Mouse (Mus musculus) mesoderm, embryonic 11.5 days (tissue): ENCODE results near the gene Tenm4.

ENCODE experiments used
- DNase-seq: peaks from one replicate; pipeline ENCODE4 v3.0.0-alpha.2; 2012; ENCODE audit warnings: low read depth, low spot score

Tenm4 gene

DNA sequence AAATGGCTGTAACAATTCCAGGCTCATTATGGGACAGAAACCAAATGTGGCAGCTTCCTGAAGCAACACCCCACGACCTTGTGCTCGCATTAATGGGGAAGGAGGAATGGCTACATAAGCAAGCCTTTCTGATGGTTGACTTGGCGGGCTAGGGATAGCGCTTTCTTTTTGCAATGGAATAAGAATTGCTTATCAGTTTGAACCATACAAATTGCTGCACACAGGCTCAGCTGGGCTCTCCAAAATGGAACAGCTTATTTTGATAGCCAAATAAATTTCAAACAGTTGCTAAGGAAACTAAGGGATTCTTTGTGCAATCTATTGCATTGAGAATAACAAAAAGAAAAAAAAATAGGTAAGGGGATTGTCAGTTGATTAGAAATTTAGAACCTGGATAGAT is 560.9 kb downstream of the Tenm4 start:
- no peak for DNase-seq

DNA sequence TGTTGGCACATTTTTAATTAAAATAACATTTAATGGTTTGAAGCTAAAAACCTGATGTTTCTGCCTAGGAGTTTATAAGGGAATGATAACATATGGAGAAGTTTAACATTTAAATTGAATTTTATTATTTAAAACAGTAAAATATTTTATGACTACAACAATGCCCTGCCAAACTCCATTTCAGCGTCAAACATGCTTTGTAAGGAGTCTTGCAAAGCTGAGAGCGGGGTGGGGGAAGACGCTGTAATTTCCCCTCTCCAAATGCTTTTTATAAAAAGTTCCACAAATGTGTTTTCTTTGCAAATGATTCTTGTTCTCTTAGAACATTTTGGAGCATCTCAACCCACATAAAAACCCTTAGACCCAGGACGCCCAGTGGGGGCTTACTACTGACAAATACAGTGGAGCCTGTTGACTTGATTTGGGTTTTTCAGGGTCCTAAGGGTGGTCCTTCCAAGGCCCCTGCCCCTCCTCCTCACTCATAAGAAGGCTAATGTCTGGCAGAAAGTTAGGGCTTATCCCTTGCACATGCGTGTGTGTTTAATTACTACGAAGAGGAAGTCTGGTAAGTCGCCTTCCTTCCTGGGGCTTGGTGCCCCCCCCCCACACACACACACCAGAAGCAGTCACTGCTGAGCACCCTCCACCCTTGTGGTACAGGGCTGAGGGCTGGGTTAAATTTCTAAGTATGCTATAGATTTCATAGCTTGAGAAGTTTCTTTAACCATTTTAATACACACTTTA is 563.4 kb downstream of the Tenm4 start:
- no peak for DNase-seq

DNA sequence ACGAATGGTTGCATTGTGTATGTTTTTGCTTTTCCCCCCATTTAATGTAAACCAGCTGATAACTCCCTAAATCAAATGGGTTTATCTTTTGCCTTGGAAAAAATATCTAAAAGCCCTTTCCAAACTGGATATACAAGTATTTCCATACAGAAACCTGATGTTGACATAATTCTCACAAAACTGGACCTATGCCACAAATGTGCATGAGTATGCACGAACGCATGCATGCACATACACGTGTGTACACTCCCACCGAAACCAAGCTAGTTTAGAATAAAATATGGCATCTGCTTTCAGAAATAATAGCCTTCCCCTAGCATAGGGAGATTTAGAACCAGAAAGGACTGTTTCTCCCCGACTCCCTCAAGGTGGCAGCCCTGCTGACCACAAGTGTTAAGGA is 569.6 kb downstream of the Tenm4 start:
- DNase-seq: no peak

DNA sequence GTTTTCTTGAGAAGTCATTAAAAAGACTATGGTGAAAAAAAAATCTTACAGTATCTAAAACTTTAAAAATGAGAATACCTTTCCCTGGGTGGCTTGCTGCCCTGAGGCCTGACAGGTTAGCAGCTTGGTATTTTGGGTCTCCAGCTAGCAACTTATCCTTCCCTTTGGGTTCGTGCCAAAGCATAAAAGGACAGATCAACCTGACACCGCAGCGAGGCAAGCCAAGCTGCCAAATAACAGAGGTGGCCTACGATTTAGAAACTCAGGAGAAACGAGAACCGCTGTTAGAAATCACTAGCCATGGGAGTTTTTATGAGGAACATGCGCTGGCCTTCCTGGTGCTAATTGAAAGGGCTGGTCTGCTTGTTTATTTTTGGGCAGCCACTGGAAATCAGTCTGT is 571.2 kb downstream of the Tenm4 start:
- no peak for DNase-seq

DNA sequence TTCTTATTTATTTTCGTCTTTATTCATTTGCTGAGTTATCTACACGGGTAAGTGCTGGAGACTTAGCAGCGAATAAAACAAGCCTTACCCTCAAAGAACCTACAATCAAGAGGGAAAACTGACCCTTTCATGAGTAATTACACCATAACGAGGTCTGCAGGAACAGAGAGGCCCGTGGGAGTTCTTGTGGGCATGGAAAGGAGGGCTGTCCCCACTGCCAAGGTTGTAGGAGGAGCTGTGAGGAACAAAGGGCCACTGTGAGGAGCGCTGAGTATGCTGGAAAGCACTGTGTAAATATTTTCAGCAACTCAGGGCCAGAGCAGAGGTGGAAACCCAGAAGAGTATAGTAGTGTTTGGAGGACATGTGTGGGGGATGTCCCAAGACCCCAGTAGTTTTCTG is 574.9 kb downstream of the Tenm4 start:
- DNase-seq: peak; percentile 79

DNA sequence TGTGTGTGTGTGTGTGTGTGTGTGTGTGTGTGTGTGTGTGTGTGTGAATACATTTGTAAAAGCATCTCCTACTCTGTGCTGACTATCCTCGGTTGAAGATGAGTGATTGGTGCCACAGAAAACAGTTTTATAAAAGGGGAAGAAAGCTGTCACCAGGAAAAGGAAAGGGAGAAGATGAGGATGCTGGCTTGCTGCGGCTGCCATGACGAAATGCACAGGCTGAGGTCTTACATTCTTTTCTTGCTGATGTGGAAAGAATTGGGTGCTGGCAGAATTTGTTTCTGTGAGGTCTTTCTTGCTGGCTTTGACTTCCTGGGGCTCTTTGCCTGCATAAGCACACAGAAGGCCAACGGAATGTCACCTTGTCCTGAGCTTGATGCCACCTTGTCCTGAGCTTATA is 575.7 kb downstream of the Tenm4 start:
- no peak for DNase-seq

DNA sequence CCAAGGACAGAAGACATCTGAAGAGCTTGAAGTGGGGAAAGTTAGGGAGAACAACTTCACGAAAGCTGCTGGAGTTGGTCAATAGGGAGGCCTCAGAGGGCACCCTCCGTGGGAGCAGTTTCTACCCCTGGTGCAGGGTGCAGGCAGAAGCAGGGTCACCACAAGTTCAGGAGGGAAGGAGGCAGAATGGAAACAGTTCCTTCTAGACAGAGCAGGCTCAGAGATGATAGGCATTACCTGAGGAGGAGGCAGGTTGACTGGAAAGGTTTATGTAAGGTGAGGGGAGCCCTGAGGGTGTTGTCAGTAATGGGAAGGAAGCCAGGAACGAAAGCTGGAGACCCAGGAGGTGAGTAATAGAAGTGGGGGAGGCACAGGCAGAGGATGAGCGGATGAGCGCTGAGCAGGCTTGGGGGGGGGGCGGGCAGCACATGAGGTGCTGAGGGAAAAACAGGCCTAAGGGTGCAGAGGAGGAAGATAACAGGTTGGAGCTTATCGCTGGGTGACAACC is 577.5 kb downstream of the Tenm4 start:
- DNase-seq: no peak

DNA sequence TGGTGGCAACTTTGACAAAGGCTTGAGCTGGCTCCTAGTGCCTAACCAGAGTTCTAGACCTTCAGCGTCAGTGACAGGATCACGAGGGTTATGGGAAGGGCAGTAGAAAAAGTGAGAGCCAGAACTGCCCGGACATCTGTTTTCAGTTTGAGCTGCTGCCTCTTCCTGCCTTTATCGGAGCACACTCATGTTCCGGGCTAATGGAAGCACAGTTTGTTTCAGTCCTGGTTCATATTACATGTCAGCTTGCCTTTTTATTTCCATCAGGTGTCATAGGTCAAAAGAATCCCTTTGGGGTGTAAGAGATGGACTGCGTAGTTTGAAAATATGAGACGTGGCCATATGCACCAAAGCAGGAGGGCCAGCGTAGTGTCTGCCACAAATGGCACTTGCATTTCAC is 578.7 kb downstream of the Tenm4 start:
- DNase-seq: peak; percentile 75

DNA sequence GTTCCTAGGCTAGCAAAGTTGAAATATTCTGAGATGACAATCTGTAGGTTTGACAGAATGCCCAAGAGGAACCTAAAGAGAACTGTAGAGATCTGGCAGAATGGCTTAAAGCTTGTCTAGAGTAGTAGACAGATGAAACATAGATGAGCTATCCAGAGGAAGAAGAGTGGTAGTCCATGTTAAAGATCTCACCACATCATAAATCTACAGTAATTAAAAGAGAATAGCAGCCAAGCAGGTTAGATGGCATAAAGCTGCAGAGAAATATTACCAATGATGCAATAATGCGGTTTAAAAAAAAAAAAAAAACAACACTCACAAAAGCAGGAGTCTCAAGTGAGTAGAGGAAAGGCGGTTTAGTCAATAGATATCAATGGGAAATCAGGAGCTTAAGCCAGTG is 580.2 kb downstream of the Tenm4 start:
- DNase-seq: no peak

DNA sequence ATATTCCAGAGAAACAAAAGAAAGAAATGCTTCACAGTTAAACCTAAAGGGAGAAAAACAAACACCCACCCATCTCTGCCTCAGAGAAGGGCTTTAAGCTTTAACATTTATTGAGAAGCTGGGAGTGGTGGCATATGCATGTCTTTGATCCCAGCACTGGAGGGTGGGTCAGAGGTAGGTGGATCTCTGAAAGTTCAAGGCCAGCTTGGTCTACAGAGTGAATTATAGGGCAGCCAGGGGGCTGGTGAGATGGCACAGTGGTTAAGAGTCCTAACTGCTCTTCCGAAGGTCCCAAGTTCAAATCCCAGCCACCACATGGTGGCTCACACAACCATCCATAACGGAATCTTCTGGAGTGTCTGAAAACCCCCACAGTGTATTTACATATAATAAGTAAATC is 581.7 kb downstream of the Tenm4 start:
- no peak for DNase-seq

DNA sequence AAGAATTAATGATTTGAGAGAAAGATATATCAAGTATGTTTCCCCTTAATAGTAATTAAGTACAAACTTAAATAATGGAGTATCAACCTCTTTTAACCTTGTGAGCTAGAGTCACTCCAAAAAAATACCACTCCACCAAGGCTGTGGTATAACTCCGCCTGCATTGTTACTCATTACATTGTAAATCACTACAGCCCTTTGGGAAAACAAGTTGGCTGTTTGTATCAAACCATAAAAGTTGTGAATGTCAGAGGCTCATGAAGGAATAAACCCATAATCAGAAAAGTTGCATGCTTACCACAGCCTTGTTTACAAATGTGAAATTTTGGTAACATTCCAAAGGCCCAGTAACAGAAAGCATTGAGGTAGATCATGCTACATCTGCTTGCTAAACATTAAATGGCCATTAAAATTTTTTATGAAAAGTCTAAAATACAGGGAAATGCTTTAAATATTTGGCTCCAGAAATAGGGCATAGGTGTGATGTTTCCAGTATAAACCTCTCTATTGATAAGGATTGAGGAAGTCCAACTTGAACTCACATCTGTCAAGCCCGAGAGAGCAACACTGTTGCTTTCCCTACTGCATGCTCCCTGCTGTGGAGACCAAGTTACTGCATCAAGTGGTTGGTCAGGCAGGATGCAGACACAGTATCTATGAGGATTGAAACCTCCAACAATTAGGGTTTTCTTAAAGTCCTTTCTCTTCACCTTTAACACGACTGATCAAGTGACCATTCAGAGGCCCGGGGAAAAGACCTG is 582.5 kb downstream of the Tenm4 start:
- DNase-seq: no peak

DNA sequence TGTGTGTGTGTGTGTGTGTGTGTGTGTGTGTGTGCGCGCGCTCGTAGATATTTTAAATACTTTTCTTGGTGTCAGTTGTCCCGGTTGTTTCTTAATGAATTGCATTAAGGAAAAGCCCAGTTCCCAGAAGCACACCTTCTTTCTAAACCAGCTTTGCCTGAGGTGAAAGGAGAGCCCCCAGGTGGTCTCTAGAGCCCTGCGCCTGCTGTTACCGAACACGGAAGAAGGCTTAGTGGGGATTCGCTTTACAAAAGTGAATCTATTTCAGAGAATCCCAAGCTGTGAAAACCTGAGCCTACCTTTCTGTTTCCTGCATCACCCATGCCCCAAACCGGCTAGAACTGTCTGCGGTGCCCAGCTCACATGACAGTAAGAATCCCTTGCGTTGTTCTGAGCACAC is 583.1 kb downstream of the Tenm4 start:
- no peak for DNase-seq

DNA sequence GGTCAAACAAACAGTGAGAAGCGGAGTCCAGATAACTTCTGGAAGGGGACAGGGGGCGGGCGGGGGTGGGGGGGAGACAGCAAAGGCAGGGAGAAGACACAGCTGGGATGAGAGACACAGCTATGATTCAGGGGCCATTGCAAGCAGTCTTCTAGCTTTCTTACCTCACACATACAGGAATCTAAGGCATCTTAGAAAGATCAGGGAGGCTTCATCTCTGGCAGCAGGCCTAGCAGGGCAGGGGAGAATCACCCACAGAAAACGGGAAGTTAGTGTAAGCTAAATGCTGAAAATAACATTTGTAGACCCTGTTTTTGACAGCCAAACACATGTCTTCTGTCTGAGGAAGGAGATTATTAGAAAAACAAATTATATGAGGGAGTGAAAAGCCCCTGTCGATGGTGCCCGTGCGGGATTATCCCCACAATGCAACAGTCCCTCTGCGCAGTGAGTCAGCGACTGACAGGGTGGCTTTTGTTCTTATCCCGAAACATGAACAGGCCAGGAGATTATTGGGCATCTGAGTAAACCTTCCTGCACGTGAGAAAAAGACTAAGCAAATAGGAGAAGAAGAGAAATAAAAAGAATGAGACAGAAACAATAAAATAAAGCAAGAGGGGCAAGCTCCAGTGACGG is 584.5 kb downstream of the Tenm4 start:
- no peak for DNase-seq

DNA sequence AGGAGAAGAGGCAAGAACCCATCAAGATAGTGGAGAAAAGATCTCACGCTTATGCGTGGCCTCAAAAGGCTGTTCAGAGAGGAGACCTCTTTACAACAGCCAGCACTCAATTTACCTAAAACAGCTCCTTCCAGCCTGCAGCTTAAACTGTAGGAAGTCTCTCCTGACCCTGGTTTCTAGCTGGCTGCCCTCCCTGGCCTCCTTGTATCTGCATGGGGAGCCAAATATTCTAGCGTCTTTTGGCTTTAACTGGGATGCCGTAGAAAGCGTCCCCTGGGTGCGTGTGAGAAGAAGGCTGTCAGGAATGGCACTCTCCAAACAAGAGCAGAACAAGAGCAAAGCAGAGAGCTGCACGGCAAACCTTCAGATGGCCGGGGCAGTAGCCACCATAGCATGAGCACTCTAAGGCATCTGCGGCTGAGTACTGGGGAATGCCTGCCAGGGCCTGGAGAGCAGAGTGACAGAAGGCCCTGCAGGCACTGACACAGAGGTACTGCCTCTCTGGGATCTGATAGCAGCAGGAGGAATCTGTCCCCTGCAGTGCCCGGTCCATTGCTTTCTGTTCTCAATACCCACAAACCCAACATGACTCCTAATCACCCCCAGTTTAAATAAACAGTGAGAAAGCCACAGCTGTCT is 585.2 kb downstream of the Tenm4 start:
- no peak for DNase-seq

DNA sequence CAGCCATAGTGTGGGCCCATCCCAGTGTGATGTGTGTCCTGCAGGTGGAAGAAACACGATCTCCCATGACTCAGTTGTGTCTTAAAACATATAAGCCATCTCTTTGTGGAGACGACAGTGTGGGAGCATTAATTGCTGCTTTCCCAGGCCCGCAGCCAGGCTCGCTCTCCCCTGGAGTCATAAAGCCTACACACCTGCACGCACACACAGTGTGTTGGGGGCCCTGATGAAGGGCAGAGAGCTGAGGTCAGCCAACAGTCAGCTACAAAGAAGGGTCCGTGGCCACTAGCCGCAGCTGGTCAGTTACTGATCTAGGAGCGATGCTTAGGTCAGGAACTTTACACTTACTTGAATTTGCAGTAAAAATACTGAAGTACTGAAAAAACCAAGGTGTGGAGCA is 586.0 kb downstream of the Tenm4 start:
- no peak for DNase-seq

DNA sequence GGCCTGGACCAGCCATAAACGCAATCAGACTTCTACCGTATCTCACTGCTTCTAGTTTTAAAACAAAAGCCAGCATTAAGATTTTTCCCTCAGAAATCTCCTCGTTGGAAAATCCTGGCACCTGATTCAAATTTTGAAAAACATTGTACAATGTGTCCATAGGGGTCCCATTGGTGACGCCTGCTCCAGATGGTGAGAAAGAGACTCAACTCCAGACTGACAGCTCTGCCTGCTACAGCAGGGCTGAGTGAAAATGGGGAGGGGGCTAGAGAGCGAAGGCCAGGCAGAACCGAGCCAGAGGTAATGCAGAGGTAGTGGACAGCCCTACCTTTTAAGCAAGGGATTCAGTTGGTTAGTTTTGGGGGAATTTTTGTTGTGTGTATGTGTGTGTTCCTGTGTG is 589.2 kb downstream of the Tenm4 start:
- no peak for DNase-seq

DNA sequence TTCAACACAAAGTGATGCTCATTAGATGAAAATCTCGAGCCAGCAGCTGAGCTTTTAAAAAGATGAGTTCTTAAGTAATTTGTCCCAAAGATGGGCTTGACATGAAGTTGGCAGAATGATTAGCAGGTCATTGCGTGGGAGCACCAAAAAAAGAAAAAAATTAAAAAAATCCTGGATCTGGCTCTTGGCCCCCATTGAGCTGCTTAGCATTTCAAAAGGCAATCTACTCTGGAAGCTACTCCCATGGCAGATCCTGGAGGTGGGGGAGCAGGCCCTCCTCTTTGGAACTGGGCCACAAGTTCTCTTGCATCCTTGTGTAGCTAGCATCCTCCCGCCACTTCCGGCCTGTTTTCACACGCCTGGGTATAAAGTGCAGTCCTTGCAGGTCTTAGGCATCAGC is 590.1 kb downstream of the Tenm4 start:
- no peak for DNase-seq

DNA sequence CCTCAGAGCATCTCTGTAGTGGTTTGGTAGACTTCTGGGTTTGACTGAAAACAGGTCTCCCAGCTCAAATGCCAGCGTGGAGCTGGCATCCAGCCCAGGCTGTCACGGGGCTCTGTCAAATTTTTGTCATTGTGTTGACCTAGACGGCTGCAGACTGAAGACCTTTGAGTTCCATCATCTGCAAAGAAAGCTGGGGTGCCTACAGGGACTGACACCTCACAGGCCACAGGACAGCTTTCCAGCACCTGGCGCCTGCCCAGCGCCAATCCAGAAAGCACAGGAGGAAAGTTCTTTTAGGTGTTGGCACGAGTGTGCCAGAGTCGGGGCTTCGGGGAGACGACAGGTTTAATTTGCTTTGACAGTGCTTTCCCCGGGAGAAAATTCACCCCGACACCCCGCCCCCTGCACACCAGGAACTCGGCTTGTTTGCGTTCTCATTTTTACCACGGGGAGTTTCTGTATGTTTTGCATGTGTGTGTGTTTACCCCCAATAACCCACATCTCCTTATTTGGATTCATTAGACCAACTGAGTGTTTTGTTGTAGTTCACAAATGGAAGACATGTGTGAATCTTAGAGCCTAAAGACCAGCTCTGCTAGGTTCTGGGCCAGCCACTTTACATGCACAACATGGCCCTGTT is 594.4 kb downstream of the Tenm4 start:
- DNase-seq: no peak

DNA sequence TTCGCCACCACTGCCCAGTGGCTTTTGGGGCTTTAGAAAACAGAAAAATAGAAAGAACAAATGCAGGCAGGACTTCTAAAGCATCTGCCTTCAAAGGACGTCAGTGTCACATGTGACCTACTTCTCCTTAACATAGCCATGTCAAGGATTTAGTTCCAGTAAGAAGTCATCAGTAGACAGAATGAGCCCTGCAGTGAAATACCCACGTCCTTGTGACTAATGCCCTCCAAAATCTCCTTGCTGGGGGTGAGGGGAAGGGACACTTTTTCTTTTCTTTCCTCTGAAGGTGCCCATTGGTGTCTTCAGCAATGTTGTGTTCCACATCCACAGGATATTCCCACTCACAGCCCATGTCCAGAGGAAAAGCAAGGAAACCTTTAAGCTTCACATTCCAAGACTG is 596.0 kb downstream of the Tenm4 start:
- DNase-seq: no peak

DNA sequence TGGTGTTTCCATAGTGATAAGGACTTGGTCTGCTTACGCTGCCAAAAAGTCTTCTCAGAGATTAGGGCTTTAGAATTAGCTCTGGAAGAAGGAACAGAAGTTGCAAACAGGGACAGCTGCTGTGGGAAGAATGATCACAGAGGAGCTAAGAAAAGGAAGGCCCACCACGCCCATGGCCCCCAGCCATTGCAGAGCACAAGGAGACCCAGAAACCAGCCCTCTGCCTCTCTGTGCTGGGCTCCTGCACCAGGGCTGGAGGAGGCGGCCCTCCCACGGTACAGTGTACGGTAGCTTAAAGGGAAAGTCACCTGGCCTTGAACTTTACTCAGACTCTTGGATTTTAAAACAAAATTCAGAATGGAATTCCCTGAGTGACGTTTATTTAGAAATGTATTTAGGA is 597.7 kb downstream of the Tenm4 start:
- DNase-seq: no peak

DNA sequence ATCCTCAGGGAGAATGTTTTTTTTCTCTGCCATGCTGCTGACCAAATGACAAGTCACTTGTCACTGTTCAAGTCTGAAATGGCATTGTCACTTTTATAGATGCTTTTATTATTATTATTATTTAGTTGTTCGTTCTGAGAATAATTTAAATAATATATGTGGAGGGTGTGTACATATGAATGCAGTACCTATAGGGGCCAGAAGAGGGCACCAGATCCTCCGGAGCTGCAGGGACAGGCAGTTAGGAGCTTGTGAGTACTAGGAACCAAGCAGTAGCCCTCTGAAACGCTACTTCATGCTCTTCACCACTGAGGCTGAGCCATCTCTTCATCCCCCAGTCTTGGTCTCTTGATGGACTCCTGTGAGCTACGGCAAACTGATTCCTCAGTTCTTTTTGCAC is 598.7 kb downstream of the Tenm4 start:
- DNase-seq: no peak

DNA sequence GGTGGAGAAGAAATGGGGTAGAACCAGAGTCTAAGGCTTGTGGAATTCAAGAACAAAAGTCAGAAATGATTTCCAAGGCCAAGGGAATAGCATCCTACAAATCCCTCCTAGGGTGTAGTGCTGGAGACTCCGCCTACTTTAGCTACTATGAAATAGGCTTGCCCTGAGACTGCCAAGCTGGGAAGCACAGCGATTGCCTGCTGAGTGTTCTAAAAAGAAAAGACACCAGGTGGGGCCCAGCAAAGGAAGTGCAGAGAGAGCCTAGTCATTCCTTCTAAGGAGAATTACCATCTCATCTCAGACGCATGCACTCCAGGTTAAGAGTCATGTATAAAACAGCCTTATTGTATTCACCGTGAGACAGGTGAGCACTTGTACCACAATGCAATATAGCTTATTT is 601.9 kb downstream of the Tenm4 start:
- no peak for DNase-seq
